Mouse (Mus musculus) limb, embryonic 11.5 days (tissue): Measurements from ENCODE around the gene Dlg2. TPM values are rescaled to one million over a fixed set of nuclear protein-coding genes. Genes with fewer than 3 reads are reported as not detected.

Experiments
- ATAC-seq: fragments of 200-750 bp; cut with Nextera tagmentation; 2 replicates; pipeline ENCODE4 v1.8.0; 2017; ENCODE audit warnings: low read depth; ENCODE audit not compliant: insufficient number of reproducible peaks, low FRiP score, low TSS enrichment
- DNase-seq: peaks from one replicate; pipeline ENCODE4 v3.0.0-alpha.2; 2015; ENCODE audit warnings: low spot score
- H3K27ac ChIP-seq: fragments of 300-500 bp; sonication (generic); replicated peaks from 2 replicates; pipeline ENCODE4 v1.5.1; 2014; ENCODE audit warnings: low read depth, mild to moderate bottlenecking, low read length
- H3K27me3 ChIP-seq: fragments of 300-500 bp; sonication (generic); 2 replicates; pipeline ENCODE4 v1.6.1; 2014; ENCODE audit warnings: mild to moderate bottlenecking, low read length, mixed read lengths; ENCODE audit not compliant: control insufficient read depth, insufficient read depth
- H3K36me3 ChIP-seq: fragments of 300-500 bp; sonication (generic); 2 replicates; pipeline ENCODE4 v1.6.1; 2014; ENCODE audit warnings: mild to moderate bottlenecking, low read length, moderate library complexity, mixed read lengths; ENCODE audit not compliant: control insufficient read depth, insufficient read depth
- H3K4me1 ChIP-seq: fragments of 300-500 bp; sonication (generic); 2 replicates; pipeline ENCODE4 v1.6.1; 2014; ENCODE audit warnings: low read length, mixed read lengths; ENCODE audit not compliant: control insufficient read depth, insufficient read depth
- H3K4me2 ChIP-seq: fragments of 300-500 bp; sonication (generic); 2 replicates; pipeline ENCODE4 v1.6.1; 2014; ENCODE audit warnings: low read depth, mild to moderate bottlenecking, moderate library complexity; ENCODE audit not compliant: severe bottlenecking
- H3K4me3 ChIP-seq: fragments of 300-500 bp; sonication (generic); 2 replicates; pipeline ENCODE4 v1.5.1; 2014; ENCODE audit warnings: low read depth, low read length
- H3K9ac ChIP-seq: fragments of 300-500 bp; sonication (generic); 2 replicates; pipeline ENCODE4 v1.6.1; 2014; ENCODE audit warnings: mild to moderate bottlenecking, low read length
- H3K9me3 ChIP-seq: fragments of 300-500 bp; sonication (generic); 2 replicates; pipeline ENCODE4 v1.6.1; 2016; ENCODE audit warnings: low read length; ENCODE audit not compliant: control insufficient read depth
- WGBS: fragments of 180-500 bp; shearing (Covaris S2); extraction: QIAGEN DNeasy Blood & Tissue Kit; methylation state at CpG from one replicate; pipeline ENCODE4 v1.1.7; 2014; 5-methylcytosine and 5-hydroxymethylcytosine counted together
- polyA plus RNA-seq: library from polyadenylated mRNA; unstranded; fragments of >200 nt; fragmentation: Nextera tagmentation; extraction: Ambion mirVana; gene quantifications from 2 replicates; pipeline ENCODE4 v1.2.1, GENCODE M21; 2014

The Dlg2 gene
- polyA plus RNA-seq, 1 experiment from 2014 or later = 1.3 TPM

GRCm38 (mm10) chr7:92322342-92323069 lies 1846.0 kb downstream of the Dlg2 start:
- no peak overlapping the region for H3K27ac ChIP-seq
- no peaks in the 10 kb centered on the region for H3K27me3 ChIP-seq
- H3K4me2 ChIP-seq = no peak overlapping the region
- H3K4me1 ChIP-seq = no peaks in the 10 kb centered on the region
- ATAC-seq = no peak
- no peaks in the 10 kb centered on the region for H3K36me3 ChIP-seq
- no peaks in the 10 kb centered on the region for H3K9me3 ChIP-seq
- WGBS = 75% methylated on average over 13 of the region's 13 CpGs
- no peak overlapping the region for H3K9ac ChIP-seq
- no peak for DNase-seq
- H3K4me3 ChIP-seq = no peak overlapping the region

- ATAC-seq (no peak), DNase-seq (no peak)
- Histone ChIP-seq H3K4me3 (no peak overlapping the region), H3K9ac (no peak overlapping the region), H3K4me2 (no peak overlapping the region), H3K4me1 (no peaks in the 10 kb centered on the region), H3K9me3 (no peaks in the 10 kb centered on the region), H3K36me3 (no peaks in the 10 kb centered on the region), H3K27ac (no peak overlapping the region), H3K27me3 (no peaks in the 10 kb centered on the region)
- 51% methylated on average over 4 of the region's 4 CpGs for WGBS
Observed at GRCm38 (mm10) chr7:92323710-92324109, 1847.2 kb downstream of the Dlg2 start.

GRCm38 (mm10) chr7:92327343-92327896 lies 1850.9 kb downstream of the Dlg2 start:
- no peak overlapping the region for H3K9ac ChIP-seq
- 54% methylated on average over 2 of the region's 2 CpGs for WGBS
- H3K4me3 ChIP-seq = no peak overlapping the region
- no peaks in the 10 kb centered on the region for H3K27me3 ChIP-seq
- no peak for ATAC-seq
- no peaks in the 10 kb centered on the region for H3K9me3 ChIP-seq
- DNase-seq = no peak
- H3K4me2 ChIP-seq = no peak overlapping the region
- H3K27ac ChIP-seq = no peak overlapping the region
- no peaks in the 10 kb centered on the region for H3K36me3 ChIP-seq
- no peaks in the 10 kb centered on the region for H3K4me1 ChIP-seq

- no peak for ATAC-seq
- H3K4me2 ChIP-seq = no peak overlapping the region
- no peaks in the 10 kb centered on the region for H3K36me3 ChIP-seq
- no peaks in the 10 kb centered on the region for H3K9me3 ChIP-seq
- H3K27me3 ChIP-seq = no peaks in the 10 kb centered on the region
- WGBS = 90% methylated on average over 5 of the region's 5 CpGs
- H3K9ac ChIP-seq = no peak overlapping the region
- no peak overlapping the region for H3K4me3 ChIP-seq
- no peak for DNase-seq
- H3K4me1 ChIP-seq = no peaks in the 10 kb centered on the region
- no peak overlapping the region for H3K27ac ChIP-seq
Observed at GRCm38 (mm10) chr7:92333220-92333898, 1856.9 kb downstream of the Dlg2 start.

GRCm38 (mm10) chr7:92356542-92356941 lies 1880.1 kb downstream of the Dlg2 start:
- Histone ChIP-seq H3K27me3 (no peaks in the 10 kb centered on the region), H3K4me2 (no peak overlapping the region), H3K9me3 (no peaks in the 10 kb centered on the region), H3K4me3 (no peak overlapping the region), H3K27ac (no peak overlapping the region), H3K4me1 (no peaks in the 10 kb centered on the region), H3K36me3 (no peaks in the 10 kb centered on the region), H3K9ac (no peak overlapping the region)
- no peak for DNase-seq
- ATAC-seq = no peak
- WGBS = 86% methylated on average over 3 of the region's 3 CpGs

GRCm38 (mm10) chr7:92363386-92363785 lies 1886.9 kb downstream of the Dlg2 start:
- Histone ChIP-seq H3K9ac (no peak overlapping the region), H3K4me2 (no peak overlapping the region), H3K27ac (no peak overlapping the region), H3K4me1 (no peaks in the 10 kb centered on the region), H3K36me3 (no peaks in the 10 kb centered on the region), H3K27me3 (no peaks in the 10 kb centered on the region), H3K9me3 (no peaks in the 10 kb centered on the region), H3K4me3 (no peak overlapping the region)
- ATAC-seq (0 out of 2 replicates have a peak, but pooled peaks have one; percentile 4), DNase-seq (peak; percentile 20)
- 61% methylated on average over 3 of the region's 3 CpGs for WGBS

- no peak overlapping the region for H3K9ac ChIP-seq
- H3K36me3 ChIP-seq = no peaks in the 10 kb centered on the region
- H3K27ac ChIP-seq = no peak overlapping the region
- H3K4me2 ChIP-seq = no peak overlapping the region
- DNase-seq = peak; percentile 20
- H3K9me3 ChIP-seq = no peaks in the 10 kb centered on the region
- H3K4me3 ChIP-seq = no peak overlapping the region
- ATAC-seq = 0 out of 2 replicates have a peak, but pooled peaks have one; percentile 41
- H3K27me3 ChIP-seq = no peaks in the 10 kb centered on the region
- 64% methylated on average over 4 of the region's 4 CpGs for WGBS
- H3K4me1 ChIP-seq = no peaks in the 10 kb centered on the region
Observed at GRCm38 (mm10) chr7:92363800-92364199, 1887.3 kb downstream of the Dlg2 start.

- no peak for ATAC-seq
- H3K4me2 ChIP-seq = no peak overlapping the region
- no peaks in the 10 kb centered on the region for H3K27me3 ChIP-seq
- no peak overlapping the region for H3K27ac ChIP-seq
- H3K4me3 ChIP-seq = no peak overlapping the region
- no peaks in the 10 kb centered on the region for H3K36me3 ChIP-seq
- no peaks in the 10 kb centered on the region for H3K4me1 ChIP-seq
- no peak for DNase-seq
- H3K9me3 ChIP-seq = no peaks in the 10 kb centered on the region
- no peak overlapping the region for H3K9ac ChIP-seq
- WGBS = 86% methylated on average over 1 of the region's 1 CpGs
Observed at GRCm38 (mm10) chr7:92367111-92367510, 1890.6 kb downstream of the Dlg2 start.
